Mouse (Mus musculus) heart, postnatal 4 days (tissue): ENCODE results near the gene Rps21. TPM values are rescaled to one million over a fixed set of nuclear protein-coding genes. Genes with fewer than 3 reads are reported as not detected.
"Not testable (repeated sequence)": the region's sequence is repeated elsewhere in the genome, so short reads cannot be mapped to it uniquely, and the experiment has no call there.

ENCODE experiments used
- DNase-seq: peaks from one replicate; pipeline ENCODE4 v3.0.0; 2021
- total RNA-seq, 2 experiments: library from RNA; stranded (reverse); gene quantifications; 2 replicates each; pipeline ENCODE4 v1.2.3; 2021

Rps21 gene
- total RNA-seq, 2 experiments from 2014 or later = 619 to 692 TPM

GRCm38 (mm10) chr2:180259826-180260609, 2.8 kb downstream of the Rps21 start:
- DNase-seq = not testable (repeated sequence)

- no peak for DNase-seq
These were observed 3.7 kb downstream of the Rps21 start for GRCm38 (mm10) chr2:180260610-180261480.

- DNase-seq = no peak
These were observed 4.7 kb downstream of the Rps21 start for GRCm38 (mm10) chr2:180261901-180262300.

- peak; percentile 44 for DNase-seq
These were observed 5.3 kb downstream of the Rps21 start for GRCm38 (mm10) chr2:180262441-180262840.

- no peak for DNase-seq
These were observed 5.7 kb downstream of the Rps21 start for GRCm38 (mm10) chr2:180262891-180263290.

GRCm38 (mm10) chr2:180267955-180268354, 10.8 kb downstream of the Rps21 start:
- DNase-seq = no peak

GRCm38 (mm10) chr2:180269329-180269728, 12.2 kb downstream of the Rps21 start:
- DNase-seq = no peak

- no peak for DNase-seq
These were observed 13.5 kb downstream of the Rps21 start for GRCm38 (mm10) chr2:180270537-180271255.

GRCm38 (mm10) chr2:180271804-180272395, 14.7 kb downstream of the Rps21 start:
- no peak for DNase-seq

GRCm38 (mm10) chr2:180272884-180273321, 15.7 kb downstream of the Rps21 start:
- DNase-seq = no peak

- DNase-seq = peak; percentile 94
These were observed 16.4 kb downstream of the Rps21 start, which contains the start of gene Cables2 for GRCm38 (mm10) chr2:180273394-180274244. TSS of gene Cables2 (minus strand) at chr2:180273496.

GRCm38 (mm10) chr2:180274523-180274922, 17.3 kb downstream of the Rps21 start:
- DNase-seq = no peak

- peak; percentile 91 for DNase-seq
These were observed 18.7 kb downstream of the Rps21 start for GRCm38 (mm10) chr2:180275836-180276235.

- DNase-seq = no peak
These were observed 19.2 kb downstream of the Rps21 start for GRCm38 (mm10) chr2:180276385-180276784.

GRCm38 (mm10) chr2:180276851-180277259, 19.7 kb downstream of the Rps21 start:
- DNase-seq = no peak

- no peak for DNase-seq
These were observed 20.7 kb downstream of the Rps21 start for GRCm38 (mm10) chr2:180277773-180278320.

- DNase-seq = no peak
These were observed 22.1 kb downstream of the Rps21 start for GRCm38 (mm10) chr2:180279321-180279720.

GRCm38 (mm10) chr2:180288966-180289365, 31.8 kb downstream of the Rps21 start:
- no peak for DNase-seq

GRCm38 (mm10) chr2:180289440-180290108, 32.4 kb downstream of the Rps21 start, which contains the start of gene Rbbp8nl:
TSS of gene Rbbp8nl (minus strand) at chr2:180289879.
- DNase-seq = no peak

- DNase-seq = no peak
These were observed 33.3 kb downstream of the Rps21 start for GRCm38 (mm10) chr2:180290503-180290902.
